Mouse (Mus musculus): ENCODE data around the gene Gm21149. TPM values are rescaled to one million over a fixed set of nuclear protein-coding genes. Genes with fewer than 3 reads are reported as not detected.
"Not testable (repeated sequence)": the region's sequence is repeated elsewhere in the genome, so short reads cannot be mapped to it uniquely, and the experiment has no call there.

Gene Gm21149
- not detected in 2 replicates for polyA plus RNA-seq (2012; rRNA removed)

- not testable (repeated sequence) for H3K4me1 ChIP-seq (ENCODE audit: control insufficient read depth, insufficient read depth, insufficient read length); DNase-seq (ENCODE audit: low read depth in 1 of 2, low spot score in 2 of 2); H3K27me3 ChIP-seq (ENCODE audit: control insufficient read depth, insufficient read depth, low read length); H3K36me3 ChIP-seq (ENCODE audit: control insufficient read depth, insufficient read depth, low read length); H3K4me3 ChIP-seq (ENCODE audit: extremely low read depth, insufficient read depth, insufficient read length); H3K27ac ChIP-seq (ENCODE audit: insufficient read depth, low read length)
- 63% methylated on average over 1 of the region's 1 CpGs for WGBS
Observed at GRCm38 (mm10) chr5:15476423-15476822, at the start of gene Gm21149. Gene Gm21149, minus strand, starts transcription at chr5:15476523.

DNA sequence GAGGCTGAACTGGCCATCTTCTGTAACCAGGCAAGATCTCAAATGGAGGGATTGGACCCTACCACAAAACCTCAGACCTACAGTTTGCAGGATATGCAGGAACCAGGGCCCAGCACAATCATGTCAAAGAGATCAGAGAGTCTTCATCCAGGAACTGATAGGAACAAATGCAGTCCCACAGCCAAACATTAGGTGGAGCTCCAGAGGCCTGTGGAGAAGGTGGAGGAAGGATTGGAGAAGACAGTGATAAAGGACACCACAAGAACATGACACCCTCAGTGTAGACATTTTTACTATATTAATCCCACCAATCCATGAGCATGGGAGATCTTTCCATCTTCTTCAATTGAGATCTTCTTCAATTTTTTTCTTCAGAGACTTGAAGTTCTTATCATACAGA lies 46.1 kb upstream of the Gm21149 start:
- H3K27ac ChIP-seq (ENCODE audit: insufficient read depth, low read length); H3K4me3 ChIP-seq (ENCODE audit: extremely low read depth, insufficient read depth, insufficient read length); H3K27me3 ChIP-seq (ENCODE audit: control insufficient read depth, insufficient read depth, low read length); H3K4me1 ChIP-seq (ENCODE audit: control insufficient read depth, insufficient read depth, insufficient read length); H3K36me3 ChIP-seq (ENCODE audit: control insufficient read depth, insufficient read depth, low read length); DNase-seq (ENCODE audit: low read depth in 1 of 2, low spot score in 2 of 2): not testable (repeated sequence)

DNA sequence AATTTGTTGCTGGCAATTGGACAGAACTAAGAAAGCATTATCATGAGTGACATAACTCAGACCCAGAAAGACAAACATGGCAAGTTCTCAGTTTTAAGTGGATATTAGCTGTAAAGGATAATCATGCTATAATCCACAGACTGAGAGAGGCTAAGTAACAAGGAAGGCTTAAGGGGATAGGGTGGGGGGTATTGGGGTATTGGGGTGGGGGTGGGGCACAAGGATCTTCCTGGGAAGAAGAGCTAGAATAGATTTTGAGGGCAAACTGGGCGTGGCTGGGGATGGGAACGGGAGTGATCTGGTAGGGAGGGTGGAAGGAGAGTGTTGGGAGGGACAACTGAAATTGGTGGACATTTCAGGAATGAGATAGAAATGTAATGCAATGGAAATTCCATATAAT lies 45.7 kb upstream of the Gm21149 start:
- not testable (repeated sequence) for H3K4me3 ChIP-seq (ENCODE audit: extremely low read depth, insufficient read depth, insufficient read length); H3K36me3 ChIP-seq (ENCODE audit: control insufficient read depth, insufficient read depth, low read length); H3K27me3 ChIP-seq (ENCODE audit: control insufficient read depth, insufficient read depth, low read length); H3K27ac ChIP-seq (ENCODE audit: insufficient read depth, low read length); DNase-seq (ENCODE audit: low read depth in 1 of 2, low spot score in 2 of 2); H3K4me1 ChIP-seq (ENCODE audit: control insufficient read depth, insufficient read depth, insufficient read length)
- WGBS = 36% methylated on average over 2 of the region's 2 CpGs

GRCm38 (mm10) chr5:15520418-15520817 lies 44.1 kb upstream of the Gm21149 start:
- H3K27ac ChIP-seq (ENCODE audit: insufficient read depth, low read length); H3K4me1 ChIP-seq (ENCODE audit: control insufficient read depth, insufficient read depth, insufficient read length); H3K36me3 ChIP-seq (ENCODE audit: control insufficient read depth, insufficient read depth, low read length); H3K27me3 ChIP-seq (ENCODE audit: control insufficient read depth, insufficient read depth, low read length); H3K4me3 ChIP-seq (ENCODE audit: extremely low read depth, insufficient read depth, insufficient read length); DNase-seq (ENCODE audit: low read depth in 1 of 2, low spot score in 2 of 2): not testable (repeated sequence)
- WGBS = 19% methylated on average over 5 of the region's 5 CpGs

GRCm38 (mm10) chr5:15517150-15517549 lies 40.8 kb upstream of the Gm21149 start:
- H3K27ac ChIP-seq (ENCODE audit: insufficient read depth, low read length); H3K4me3 ChIP-seq (ENCODE audit: extremely low read depth, insufficient read depth, insufficient read length); H3K36me3 ChIP-seq (ENCODE audit: control insufficient read depth, insufficient read depth, low read length); H3K4me1 ChIP-seq (ENCODE audit: control insufficient read depth, insufficient read depth, insufficient read length); H3K27me3 ChIP-seq (ENCODE audit: control insufficient read depth, insufficient read depth, low read length); DNase-seq (ENCODE audit: low read depth in 1 of 2, low spot score in 2 of 2): not testable (repeated sequence)
- 71% methylated on average over 2 of the region's 2 CpGs for WGBS

- not testable (repeated sequence) for H3K4me3 ChIP-seq (ENCODE audit: extremely low read depth, insufficient read depth, insufficient read length); H3K27me3 ChIP-seq (ENCODE audit: control insufficient read depth, insufficient read depth, low read length); H3K36me3 ChIP-seq (ENCODE audit: control insufficient read depth, insufficient read depth, low read length); DNase-seq (ENCODE audit: low read depth in 1 of 2, low spot score in 2 of 2); H3K4me1 ChIP-seq (ENCODE audit: control insufficient read depth, insufficient read depth, insufficient read length); H3K27ac ChIP-seq (ENCODE audit: insufficient read depth, low read length)
- WGBS = 61% methylated on average over 3 of the region's 3 CpGs
Observed at GRCm38 (mm10) chr5:15512236-15512635, 35.9 kb upstream of the Gm21149 start.

- not testable (repeated sequence) for H3K4me3 ChIP-seq (ENCODE audit: extremely low read depth, insufficient read depth, insufficient read length); DNase-seq (ENCODE audit: low read depth in 1 of 2, low spot score in 2 of 2); H3K27ac ChIP-seq (ENCODE audit: insufficient read depth, low read length); H3K4me1 ChIP-seq (ENCODE audit: control insufficient read depth, insufficient read depth, insufficient read length); H3K36me3 ChIP-seq (ENCODE audit: control insufficient read depth, insufficient read depth, low read length); H3K27me3 ChIP-seq (ENCODE audit: control insufficient read depth, insufficient read depth, low read length)
- 81% methylated on average over 1 of the region's 1 CpGs for whole genome bisulfite sequencing
Observed at GRCm38 (mm10) chr5:15509911-15510310, 33.6 kb upstream of the Gm21149 start.

DNA sequence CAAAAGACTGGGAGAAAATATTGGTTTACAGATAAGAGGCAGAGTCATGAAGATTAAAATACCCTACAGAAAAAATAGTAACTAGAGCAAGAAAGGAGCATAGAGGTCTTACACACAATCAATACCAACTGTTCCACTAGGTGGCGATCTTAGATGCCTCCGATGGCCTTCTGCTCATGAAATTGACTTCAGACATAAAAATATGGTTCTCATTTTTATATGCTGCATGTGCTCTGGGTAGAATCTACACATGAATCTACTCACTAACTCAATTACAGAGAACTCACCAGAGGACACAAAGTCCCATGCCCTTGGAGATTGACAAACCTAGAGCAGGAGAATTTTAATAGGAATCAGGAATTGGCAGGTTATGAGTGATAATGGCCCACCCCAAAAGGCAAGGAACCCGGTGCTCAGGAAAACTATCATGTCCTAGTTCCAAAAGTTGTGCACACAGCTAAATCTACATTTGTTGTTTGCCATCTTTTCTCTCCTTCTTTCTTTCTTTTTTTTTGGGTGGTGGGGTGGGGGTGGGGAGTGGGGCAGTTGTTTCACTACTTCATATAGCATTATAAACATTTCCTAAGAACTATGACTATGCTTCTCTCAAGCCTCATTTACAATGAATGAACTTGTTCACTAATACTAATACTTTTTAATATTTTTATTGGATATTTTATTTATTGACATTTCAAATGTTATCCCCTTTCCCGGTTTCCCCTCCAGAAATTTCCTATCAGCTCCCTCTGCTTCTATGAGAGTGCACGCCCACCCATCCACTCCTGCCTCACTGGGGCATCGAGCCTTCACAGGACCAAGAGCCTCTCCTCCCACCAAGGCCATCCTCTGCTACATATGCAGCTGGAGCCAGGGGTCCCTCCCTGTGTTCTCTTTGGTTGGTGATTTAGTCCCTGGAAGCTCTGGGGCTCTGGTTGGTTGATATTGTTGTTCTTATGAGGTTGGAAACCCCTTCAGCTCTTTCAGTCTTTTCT lies 32.4 kb upstream of the Gm21149 start:
- not testable (repeated sequence) for H3K4me1 ChIP-seq (ENCODE audit: control insufficient read depth, insufficient read depth, insufficient read length); H3K4me3 ChIP-seq (ENCODE audit: extremely low read depth, insufficient read depth, insufficient read length); DNase-seq (ENCODE audit: low read depth in 1 of 2, low spot score in 2 of 2); H3K27ac ChIP-seq (ENCODE audit: insufficient read depth, low read length); H3K36me3 ChIP-seq (ENCODE audit: control insufficient read depth, insufficient read depth, low read length); H3K27me3 ChIP-seq (ENCODE audit: control insufficient read depth, insufficient read depth, low read length)
- 69% methylated on average over 6 of the region's 6 CpGs for WGBS

- H3K27ac ChIP-seq (ENCODE audit: insufficient read depth, low read length); H3K36me3 ChIP-seq (ENCODE audit: control insufficient read depth, insufficient read depth, low read length); H3K4me1 ChIP-seq (ENCODE audit: control insufficient read depth, insufficient read depth, insufficient read length); DNase-seq (ENCODE audit: low read depth in 1 of 2, low spot score in 2 of 2); H3K27me3 ChIP-seq (ENCODE audit: control insufficient read depth, insufficient read depth, low read length); H3K4me3 ChIP-seq (ENCODE audit: extremely low read depth, insufficient read depth, insufficient read length): not testable (repeated sequence)
- 62% methylated on average over 6 of the region's 6 CpGs for WGBS
Observed at GRCm38 (mm10) chr5:15507757-15508459, 31.6 kb upstream of the Gm21149 start.

Measured in spleen, adult 2 months (tissue).